Mouse (Mus musculus): Measurements from ENCODE around the gene Kcnj11. TPM values are rescaled to one million over a fixed set of nuclear protein-coding genes. Genes with fewer than 3 reads are reported as not detected.
A peak's percentile ranks its signal among the peaks of the same experiment; 100 is the strongest.

The Kcnj11 gene
- total and polyA plus RNA-seq, 3 experiments: 111 to 182 (median 123) TPM

DNA sequence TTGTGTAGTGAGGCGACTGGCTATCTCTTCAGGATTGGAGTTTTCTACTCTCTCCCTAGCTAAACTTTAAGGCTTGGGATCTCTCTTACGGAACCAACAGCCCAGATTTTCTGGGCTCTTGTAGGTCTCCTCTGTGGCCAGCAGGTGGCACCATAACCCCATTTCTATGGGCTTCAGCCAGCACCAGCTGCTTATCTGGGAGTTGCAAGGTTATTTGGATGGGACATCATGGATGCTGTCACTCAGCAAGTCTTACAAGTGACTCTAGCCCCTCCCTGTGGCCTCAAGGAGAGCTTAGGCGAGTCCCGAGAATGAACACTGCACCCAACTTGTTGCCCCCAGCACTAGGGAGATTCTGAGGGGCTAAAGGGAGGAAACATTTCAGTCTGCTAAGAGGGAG is 4.4 kb downstream of the Kcnj11 start:
- Histone ChIP-seq H3K27me3 (ENCODE audit: control insufficient read depth, insufficient read depth, low read length) (no peaks in the 10 kb centered on the region), H3K79me2 (replicated peaks; ENCODE audit: control insufficient read depth, insufficient read depth, low read length) (no peaks in the 10 kb centered on the region), H3K36me3 (ENCODE audit: control insufficient read depth, insufficient read depth, low read length) (no peaks in the 10 kb centered on the region), H3K4me3 (no peak overlapping the region), H3K4me1 (ENCODE audit: control insufficient read depth, insufficient read depth, low read length) (no peaks in the 10 kb centered on the region), H3K9ac (ENCODE audit: low read depth, low read length) (0 out of 2 replicates have a peak overlapping the region, but pooled peaks have one; percentile 7), H3K27ac (peak overlapping the region; percentile 93; the same call in 1 of the 2 replicates)
- WGBS: 2% methylated on average over 4 of the region's 4 CpGs
- intact Hi-C loops (cut with DNase I): loop anchor here (1.0 to 5.0 kb wide), 5 partner anchors 21 to 511 kb away; no protein-coding TSS in a partner anchor
- TF ChIP-seq CTCF (IDR thresholded peaks at IDR 0.05): 0 out of 2 replicates have a peak, but pooled peaks have one; percentile 98
- peak; percentile 80; the same call in 1 of the 2 replicates for TF ChIP-seq EP300 (IDR thresholded peaks at IDR 0.05; ENCODE audit: insufficient read depth, low read depth, low read length)
- no peak; the same call in 1 of the 2 replicates for TF ChIP-seq POLR2A (IDR thresholded peaks at IDR 0.05; ENCODE audit: insufficient read depth, low read depth, low read length)
- DNase-seq: peak; percentile 63 to 72

DNA sequence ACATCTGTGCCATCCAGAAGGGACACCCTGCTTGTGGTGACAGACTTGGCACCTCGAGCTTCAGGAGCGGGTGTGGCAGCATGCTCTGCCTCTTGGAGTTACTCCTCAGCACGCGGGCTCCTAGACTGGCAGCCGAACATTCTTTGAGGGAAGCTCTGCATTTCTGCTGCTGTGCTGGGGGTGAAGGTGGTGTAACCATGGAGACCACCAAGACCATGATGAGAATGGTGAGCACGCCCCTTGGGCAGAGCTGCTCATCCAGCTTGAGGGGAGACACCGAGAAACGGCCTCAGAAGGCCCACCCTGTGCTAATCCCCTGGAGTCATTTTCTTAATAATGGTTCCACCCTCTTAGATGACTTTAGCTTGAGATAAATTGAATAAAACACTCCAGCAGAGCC is 7.8 kb downstream of the Kcnj11 start:
- H3K36me3 ChIP-seq (ENCODE audit: control insufficient read depth, insufficient read depth, low read length): no peaks in the 10 kb centered on the region
- no peak for TF ChIP-seq CTCF (IDR thresholded peaks at IDR 0.05)
- no peak for TF ChIP-seq EP300 (IDR thresholded peaks at IDR 0.05; ENCODE audit: insufficient read depth, low read depth, low read length)
- TF ChIP-seq POLR2A (IDR thresholded peaks at IDR 0.05; ENCODE audit: insufficient read depth, low read depth, low read length): no peak
- H3K79me2 ChIP-seq (replicated peaks; ENCODE audit: control insufficient read depth, insufficient read depth, low read length): no peaks in the 10 kb centered on the region
- no peak overlapping the region for H3K4me3 ChIP-seq
- H3K9ac ChIP-seq (ENCODE audit: low read depth, low read length): no peak overlapping the region
- 61% methylated on average over 8 of the region's 8 CpGs for WGBS
- no peaks in the 10 kb centered on the region for H3K27me3 ChIP-seq (ENCODE audit: control insufficient read depth, insufficient read depth, low read length)
- intact Hi-C loops (cut with DNase I): no loop called here
- no peak for DNase-seq
- H3K4me1 ChIP-seq (ENCODE audit: control insufficient read depth, insufficient read depth, low read length): no peaks in the 10 kb centered on the region
- H3K27ac ChIP-seq: no peak overlapping the region

DNA sequence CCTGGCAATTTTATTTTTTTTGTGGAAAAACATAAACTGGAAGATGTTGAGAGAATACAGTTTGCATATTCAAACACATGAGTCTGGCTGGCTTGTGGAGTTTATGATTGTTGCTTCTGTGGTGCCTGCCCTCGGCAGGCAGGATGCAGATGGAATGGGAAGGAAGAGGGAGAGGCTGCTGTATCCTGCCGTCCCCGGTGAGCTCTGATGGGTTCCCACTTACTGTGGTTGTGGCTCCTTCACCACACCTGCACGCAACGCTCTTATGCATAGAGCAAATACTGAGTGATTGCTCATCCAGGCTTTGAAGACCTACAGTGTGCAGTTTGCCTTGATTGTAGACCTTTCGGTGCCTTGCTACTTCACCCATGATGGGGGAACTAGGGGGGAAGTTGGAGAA is 12.3 kb downstream of the Kcnj11 start:
- intact Hi-C loops (cut with DNase I): no loop called here
- H3K4me3 ChIP-seq: no peak overlapping the region
- H3K9ac ChIP-seq (ENCODE audit: low read depth, low read length): no peak overlapping the region
- no peak for DNase-seq
- no peak for TF ChIP-seq EP300 (IDR thresholded peaks at IDR 0.05; ENCODE audit: insufficient read depth, low read depth, low read length)
- no peak for TF ChIP-seq POLR2A (IDR thresholded peaks at IDR 0.05; ENCODE audit: insufficient read depth, low read depth, low read length)
- no peak for TF ChIP-seq CTCF (IDR thresholded peaks at IDR 0.05)
- no peaks in the 10 kb centered on the region for H3K27me3 ChIP-seq (ENCODE audit: control insufficient read depth, insufficient read depth, low read length)
- H3K79me2 ChIP-seq (replicated peaks; ENCODE audit: control insufficient read depth, insufficient read depth, low read length): no peaks in the 10 kb centered on the region
- 56% methylated on average over 6 of the region's 6 CpGs for WGBS
- H3K36me3 ChIP-seq (ENCODE audit: control insufficient read depth, insufficient read depth, low read length): no peaks in the 10 kb centered on the region
- no peaks in the 10 kb centered on the region for H3K4me1 ChIP-seq (ENCODE audit: control insufficient read depth, insufficient read depth, low read length)
- no peak overlapping the region for H3K27ac ChIP-seq

DNA sequence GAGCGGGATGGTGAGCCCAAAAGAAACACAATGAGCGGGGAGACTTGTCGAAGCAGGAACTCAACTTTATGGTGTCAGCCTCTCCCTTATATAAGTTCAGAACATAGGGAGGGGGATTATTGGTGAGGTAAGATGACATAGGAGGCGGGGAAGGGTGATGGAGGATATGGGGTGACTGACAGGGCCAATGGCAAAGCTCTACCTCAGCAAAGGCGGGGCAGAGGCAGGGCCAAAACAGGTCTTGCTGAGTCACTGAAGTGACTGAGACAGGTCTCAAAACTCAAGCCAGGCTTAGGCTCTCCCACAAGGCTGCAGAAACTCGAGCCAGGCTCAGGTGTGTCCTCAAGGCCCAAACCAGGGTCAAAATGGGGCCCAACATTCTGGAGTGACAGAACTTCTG is 14.2 kb downstream of the Kcnj11 start:
- Histone ChIP-seq H3K36me3 (ENCODE audit: control insufficient read depth, insufficient read depth, low read length) (no peaks in the 10 kb centered on the region), H3K4me3 (no peak overlapping the region), H3K79me2 (replicated peaks; ENCODE audit: control insufficient read depth, insufficient read depth, low read length) (no peaks in the 10 kb centered on the region), H3K4me1 (ENCODE audit: control insufficient read depth, insufficient read depth, low read length) (no peaks in the 10 kb centered on the region), H3K27ac (no peak overlapping the region), H3K9ac (ENCODE audit: low read depth, low read length) (no peak overlapping the region), H3K27me3 (ENCODE audit: control insufficient read depth, insufficient read depth, low read length) (no peaks in the 10 kb centered on the region)
- TF ChIP-seq POLR2A (IDR thresholded peaks at IDR 0.05; ENCODE audit: insufficient read depth, low read depth, low read length): no peak
- no peak for TF ChIP-seq EP300 (IDR thresholded peaks at IDR 0.05; ENCODE audit: insufficient read depth, low read depth, low read length)
- TF ChIP-seq CTCF (IDR thresholded peaks at IDR 0.05): no peak
- WGBS: 82% methylated on average over 6 of the region's 6 CpGs
- no peak for DNase-seq
- intact Hi-C loops (cut with DNase I): no loop called here

DNA sequence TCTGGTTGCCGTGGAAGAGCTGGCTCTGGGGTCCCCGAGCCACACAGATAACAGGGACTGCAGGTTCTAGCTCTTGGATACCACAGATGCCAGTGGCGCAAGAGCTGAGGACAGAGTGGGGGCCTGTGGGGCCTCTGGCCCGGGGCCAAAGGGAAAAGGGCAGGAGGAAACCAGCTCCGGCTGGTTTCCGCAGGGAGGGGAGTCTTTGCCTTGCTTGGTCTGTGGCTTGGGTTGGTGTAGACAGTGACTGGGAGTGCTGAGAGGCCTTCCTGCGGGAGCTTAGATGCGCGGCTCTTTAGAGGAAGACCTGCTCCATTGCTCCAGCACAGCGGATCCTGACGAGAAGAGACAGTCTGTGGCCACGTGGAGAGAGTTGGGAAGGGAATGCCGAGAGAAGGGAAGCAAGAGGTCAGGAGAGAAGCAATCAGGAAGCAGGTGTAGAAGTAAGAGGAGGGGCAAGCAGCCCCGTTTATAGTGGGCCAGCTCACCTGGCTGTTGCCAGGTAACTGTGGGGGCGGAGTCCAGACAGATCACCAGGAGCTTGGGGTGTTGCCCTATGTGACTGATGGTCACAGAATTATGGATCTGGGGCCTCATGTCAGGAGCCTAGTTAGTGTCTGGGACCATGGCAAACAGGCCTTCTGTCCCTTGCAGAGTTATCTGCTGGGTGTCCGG is 15.6 kb downstream of the Kcnj11 start:
- TF ChIP-seq EP300 (IDR thresholded peaks at IDR 0.05; ENCODE audit: insufficient read depth, low read depth, low read length) (no peak), CTCF (IDR thresholded peaks at IDR 0.05) (no peak), POLR2A (IDR thresholded peaks at IDR 0.05; ENCODE audit: insufficient read depth, low read depth, low read length) (no peak)
- no peak overlapping the region for H3K4me3 ChIP-seq
- H3K79me2 ChIP-seq (replicated peaks; ENCODE audit: control insufficient read depth, insufficient read depth, low read length): no peaks in the 10 kb centered on the region
- 43% methylated on average over 16 of the region's 16 CpGs for WGBS
- intact Hi-C loops (cut with DNase I): no loop called here
- no peaks in the 10 kb centered on the region for H3K27me3 ChIP-seq (ENCODE audit: control insufficient read depth, insufficient read depth, low read length)
- no peak overlapping the region for H3K9ac ChIP-seq (ENCODE audit: low read depth, low read length)
- DNase-seq: no peak
- no peaks in the 10 kb centered on the region for H3K36me3 ChIP-seq (ENCODE audit: control insufficient read depth, insufficient read depth, low read length)
- no peak overlapping the region for H3K27ac ChIP-seq
- no peaks in the 10 kb centered on the region for H3K4me1 ChIP-seq (ENCODE audit: control insufficient read depth, insufficient read depth, low read length)

DNA sequence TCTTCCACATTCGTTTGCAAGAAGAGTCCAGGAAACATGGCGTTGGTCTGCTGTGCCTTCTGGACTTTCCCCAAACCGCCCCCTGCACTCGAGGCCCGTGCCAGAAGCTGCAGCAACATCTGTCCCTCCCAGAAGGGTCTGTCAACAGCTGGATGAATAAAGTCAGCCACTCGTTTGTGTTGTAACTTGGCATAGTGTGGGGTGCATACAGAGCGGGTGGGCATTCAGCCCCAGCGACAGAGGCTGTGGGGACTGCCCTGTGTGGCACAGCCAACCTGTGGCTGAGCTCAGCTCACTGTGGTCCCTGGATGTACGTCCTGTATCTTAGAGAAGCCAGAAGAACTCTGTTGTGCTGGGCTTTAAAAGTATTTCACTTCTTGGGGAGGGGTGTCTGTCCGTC is 16.5 kb downstream of the Kcnj11 start:
- intact Hi-C loops (cut with DNase I): no loop called here
- no peaks in the 10 kb centered on the region for H3K36me3 ChIP-seq (ENCODE audit: control insufficient read depth, insufficient read depth, low read length)
- H3K9ac ChIP-seq (ENCODE audit: low read depth, low read length): no peak overlapping the region
- H3K27me3 ChIP-seq (ENCODE audit: control insufficient read depth, insufficient read depth, low read length): no peaks in the 10 kb centered on the region
- H3K79me2 ChIP-seq (replicated peaks; ENCODE audit: control insufficient read depth, insufficient read depth, low read length): no peaks in the 10 kb centered on the region
- DNase-seq: no peak
- H3K27ac ChIP-seq: no peak overlapping the region
- WGBS: 66% methylated on average over 10 of the region's 10 CpGs
- no peaks in the 10 kb centered on the region for H3K4me1 ChIP-seq (ENCODE audit: control insufficient read depth, insufficient read depth, low read length)
- no peak for TF ChIP-seq POLR2A (IDR thresholded peaks at IDR 0.05; ENCODE audit: insufficient read depth, low read depth, low read length)
- no peak for TF ChIP-seq EP300 (IDR thresholded peaks at IDR 0.05; ENCODE audit: insufficient read depth, low read depth, low read length)
- TF ChIP-seq CTCF (IDR thresholded peaks at IDR 0.05): no peak
- no peak overlapping the region for H3K4me3 ChIP-seq
